Mouse (Mus musculus): ENCODE results near the gene Stag2.

The Stag2 gene

DNA sequence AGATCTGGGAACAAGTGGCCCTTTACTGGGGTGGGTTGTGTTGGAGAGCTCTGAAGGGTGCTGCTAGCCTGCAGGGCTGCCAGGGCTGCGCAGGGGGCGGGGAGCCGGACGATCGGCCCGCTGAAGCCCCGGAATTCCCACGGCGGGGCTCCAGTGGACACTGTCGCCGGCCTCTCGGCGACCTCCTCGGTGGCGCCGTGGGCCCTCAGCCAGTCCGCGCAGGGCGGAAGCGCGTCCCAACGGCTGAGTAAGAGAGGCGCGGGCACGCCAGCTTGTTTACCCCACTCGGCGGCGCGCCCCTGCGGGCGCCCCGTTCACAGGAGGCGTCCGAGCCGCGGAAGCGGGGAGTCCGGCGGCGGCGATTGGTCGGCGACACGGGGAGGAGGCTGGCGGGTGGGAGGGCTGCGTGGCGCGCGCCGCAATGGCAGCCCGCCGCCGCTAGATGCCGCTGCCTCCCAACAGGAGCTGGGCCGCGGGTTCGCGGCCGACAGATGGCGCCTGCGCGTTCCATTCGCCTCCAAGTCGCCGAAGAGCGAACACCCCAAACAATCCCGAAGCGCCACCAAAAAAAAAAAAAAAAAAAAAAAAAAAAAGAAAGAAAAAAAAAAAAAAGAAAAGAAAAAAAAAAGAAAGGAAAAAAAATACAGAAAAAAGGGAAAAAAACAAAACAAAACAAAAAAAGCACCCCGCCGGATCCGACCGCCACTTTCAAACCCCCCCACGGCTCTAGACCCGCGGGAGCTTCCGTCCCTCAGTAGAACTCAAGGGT is at the start of gene Stag2:
TSS of gene Stag2 (plus strand) at position 530 of the 769 bp plus-strand sequence.
- peak; percentile 76 for DNase-seq (ENCODE audit: low read depth, low spot score)

DNA sequence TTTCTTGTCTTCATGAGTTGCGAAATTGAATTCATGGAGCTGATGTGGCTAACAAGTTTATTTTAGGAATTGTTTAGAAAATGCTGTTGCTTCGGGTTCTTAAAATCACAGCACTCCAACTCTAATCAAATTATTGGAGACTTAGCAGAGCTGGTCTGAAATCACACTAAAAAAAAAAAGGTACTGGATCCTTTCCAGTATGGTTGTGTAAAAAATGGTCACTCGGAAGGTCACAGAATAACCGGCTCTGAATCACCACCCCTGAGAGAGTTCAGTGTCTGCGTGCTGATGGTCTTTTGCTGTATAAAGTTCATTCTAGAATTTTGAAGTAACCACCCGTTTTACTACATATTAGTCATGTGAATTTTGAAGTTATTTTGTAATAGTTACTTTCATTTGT is 42.0 kb upstream of the Stag2 start:
- DNase-seq (ENCODE audit: low read depth, low spot score), result no peak

DNA sequence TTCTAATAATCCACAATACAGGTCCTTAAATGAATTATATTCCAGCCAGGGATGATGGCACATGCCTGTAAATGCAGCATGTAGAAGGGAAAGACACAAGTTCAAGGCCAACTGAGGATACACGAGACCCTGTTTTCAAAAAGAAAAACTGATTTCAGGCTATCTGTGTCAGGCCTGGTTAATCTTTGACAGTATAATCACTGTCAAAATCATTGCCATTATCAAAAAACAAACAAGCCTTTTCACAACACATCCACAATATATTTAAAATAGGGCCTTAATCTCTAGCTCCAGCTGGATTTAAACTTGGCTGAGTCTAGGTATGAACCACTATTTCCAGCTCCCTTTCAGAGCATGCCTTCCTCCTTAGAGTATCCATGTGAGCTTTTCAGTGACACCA is 38.5 kb upstream of the Stag2 start:
- DNase-seq (ENCODE audit: low read depth, low spot score), result no peak

DNA sequence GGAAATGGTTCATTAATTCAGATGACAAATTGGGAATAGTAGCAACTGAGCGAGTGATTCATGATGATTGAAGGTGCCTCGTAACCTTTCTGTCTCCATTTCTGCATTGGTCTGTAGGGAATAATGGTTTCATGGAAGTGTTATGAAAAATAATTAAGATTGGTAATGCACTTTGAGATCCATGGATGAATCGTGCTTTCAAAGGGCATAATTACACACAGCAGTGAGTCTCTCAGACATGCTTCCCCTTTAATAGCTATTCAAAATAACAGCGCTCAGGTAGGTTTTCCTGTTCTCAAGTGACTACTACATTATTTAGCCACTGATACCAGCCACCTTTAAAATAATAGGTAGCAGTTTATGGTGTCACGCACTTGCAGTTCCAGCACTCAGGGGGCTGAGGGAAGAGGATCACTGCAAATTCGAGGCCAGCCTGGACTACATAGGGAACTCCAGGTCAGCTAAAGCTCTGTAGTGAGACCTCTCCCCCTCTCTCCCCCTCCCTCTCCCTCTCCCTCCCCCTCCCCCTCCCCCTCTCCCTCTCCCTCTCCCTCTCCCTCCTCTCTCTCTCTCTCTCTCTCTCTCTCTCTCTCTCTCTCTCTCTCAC is 29.6 kb upstream of the Stag2 start:
- DNase-seq (ENCODE audit: low read depth, low spot score), result no peak

DNA sequence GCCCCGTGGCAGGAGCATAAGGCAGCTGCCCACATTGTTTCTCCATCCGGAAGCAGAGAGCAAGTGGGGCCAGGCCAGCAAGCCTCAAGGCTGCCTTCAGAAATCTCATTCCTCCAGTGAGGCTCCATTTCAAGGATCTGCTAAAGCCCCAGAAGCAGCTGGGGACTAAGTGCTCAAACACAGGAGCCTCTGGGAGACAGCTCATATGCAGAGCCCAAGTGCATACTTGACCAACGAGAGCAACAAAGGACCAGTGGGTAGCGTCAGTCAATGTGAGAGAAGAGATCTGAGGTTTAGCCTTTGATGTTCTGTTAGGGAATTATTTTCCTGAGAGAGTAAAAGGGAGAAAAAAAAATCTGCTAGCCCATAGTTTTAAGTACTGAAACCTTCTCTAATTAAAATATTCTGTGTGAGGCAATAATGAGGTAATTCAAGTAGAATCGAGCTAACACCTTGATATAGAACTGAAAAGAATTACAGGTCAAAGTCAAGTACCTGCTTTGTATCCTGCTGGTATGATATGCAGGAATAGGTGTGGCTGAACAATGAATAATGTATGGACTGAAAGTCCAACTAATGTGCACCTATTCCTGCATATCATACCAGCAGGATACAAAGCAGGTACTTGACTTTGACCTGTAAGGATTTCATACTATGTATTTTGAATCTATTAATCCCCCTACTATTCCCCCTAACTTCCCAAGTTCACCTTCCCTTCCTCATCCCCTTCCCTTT is 24.0 kb upstream of the Stag2 start:
- DNase-seq (ENCODE audit: low read depth, low spot score), result no peak

DNA sequence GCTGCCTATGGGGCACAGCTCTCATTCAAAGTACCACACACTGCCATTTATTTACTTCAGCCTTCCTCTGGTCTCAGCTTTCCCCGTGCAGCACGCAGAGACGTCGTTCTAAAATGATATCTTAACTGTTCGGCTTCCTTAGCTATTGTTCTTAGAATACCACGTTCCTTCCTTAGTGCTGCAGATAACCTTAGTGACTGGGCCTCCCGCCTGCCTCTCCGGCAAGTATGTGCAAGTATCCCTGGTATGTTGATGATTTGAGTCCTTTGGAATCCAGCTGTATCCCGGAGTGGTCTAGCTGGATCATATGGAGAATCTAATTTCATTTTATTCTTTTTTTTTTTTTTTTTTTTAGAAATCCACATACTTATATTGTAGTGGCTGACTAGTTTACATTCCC is 9.2 kb upstream of the Stag2 start:
- no peak for DNase-seq (ENCODE audit: low read depth, low spot score)

DNA sequence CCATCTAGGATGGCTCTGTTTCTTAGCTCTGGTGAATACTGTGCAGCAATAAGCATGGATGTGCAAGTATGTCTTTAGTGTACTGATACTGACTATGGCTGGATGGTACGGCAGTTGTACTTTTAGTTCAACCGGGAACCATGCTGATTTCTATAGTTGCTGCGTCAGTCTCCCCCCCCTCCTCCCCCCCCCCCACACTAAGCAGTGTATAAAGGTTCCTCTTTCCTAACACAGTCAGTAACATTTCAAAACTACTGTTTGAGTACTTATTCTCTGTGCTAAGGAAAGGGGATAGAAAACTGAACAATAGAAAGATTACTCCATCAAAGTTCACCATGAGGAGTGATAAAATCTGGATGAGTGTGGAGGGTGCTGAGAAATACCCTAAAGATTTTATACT is 6.5 kb upstream of the Stag2 start:
- DNase-seq (ENCODE audit: low read depth, low spot score), result no peak

DNA sequence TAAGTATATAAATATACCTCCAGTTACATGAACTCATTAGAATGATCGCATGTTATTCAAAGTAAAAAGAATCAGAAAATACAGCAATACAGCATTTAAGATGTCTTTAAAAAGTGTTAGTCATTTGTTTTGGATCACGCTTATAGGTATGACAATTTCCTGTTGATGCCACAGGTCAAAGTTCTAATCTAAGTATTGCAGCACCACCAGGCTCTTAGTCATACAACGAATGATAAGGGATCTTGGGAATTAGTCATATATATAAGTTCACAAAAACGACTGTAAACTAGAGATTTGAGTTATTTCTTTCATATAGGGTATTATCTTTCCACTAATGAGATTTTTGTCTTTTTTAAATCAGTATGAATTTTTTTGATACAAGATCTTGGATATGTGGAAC is 5.1 kb upstream of the Stag2 start:
- no peak for DNase-seq (ENCODE audit: low read depth, low spot score)

DNA sequence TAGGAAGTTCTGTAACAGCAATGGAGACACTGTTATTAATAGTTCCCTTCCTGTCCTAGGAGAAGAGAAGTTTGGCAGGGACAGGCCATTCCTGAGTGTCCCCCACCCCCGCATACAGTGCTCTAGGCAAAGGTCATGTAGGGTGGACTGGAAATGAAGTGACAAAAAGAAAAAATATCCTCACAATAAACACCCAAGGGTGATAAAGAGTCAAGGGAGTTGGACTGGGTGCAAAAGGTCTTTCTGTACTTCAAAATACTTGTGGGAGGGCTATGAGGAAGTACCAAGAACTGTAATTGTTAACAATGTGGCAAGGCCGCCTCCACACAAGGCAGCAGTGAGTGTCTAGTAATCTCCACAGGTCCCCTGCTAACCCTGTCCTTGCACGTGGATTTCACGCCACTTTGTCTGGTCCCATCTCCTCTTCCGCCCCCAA is 1.1 kb upstream of the Stag2 start:
- no peak for DNase-seq (ENCODE audit: low read depth, low spot score)

DNA sequence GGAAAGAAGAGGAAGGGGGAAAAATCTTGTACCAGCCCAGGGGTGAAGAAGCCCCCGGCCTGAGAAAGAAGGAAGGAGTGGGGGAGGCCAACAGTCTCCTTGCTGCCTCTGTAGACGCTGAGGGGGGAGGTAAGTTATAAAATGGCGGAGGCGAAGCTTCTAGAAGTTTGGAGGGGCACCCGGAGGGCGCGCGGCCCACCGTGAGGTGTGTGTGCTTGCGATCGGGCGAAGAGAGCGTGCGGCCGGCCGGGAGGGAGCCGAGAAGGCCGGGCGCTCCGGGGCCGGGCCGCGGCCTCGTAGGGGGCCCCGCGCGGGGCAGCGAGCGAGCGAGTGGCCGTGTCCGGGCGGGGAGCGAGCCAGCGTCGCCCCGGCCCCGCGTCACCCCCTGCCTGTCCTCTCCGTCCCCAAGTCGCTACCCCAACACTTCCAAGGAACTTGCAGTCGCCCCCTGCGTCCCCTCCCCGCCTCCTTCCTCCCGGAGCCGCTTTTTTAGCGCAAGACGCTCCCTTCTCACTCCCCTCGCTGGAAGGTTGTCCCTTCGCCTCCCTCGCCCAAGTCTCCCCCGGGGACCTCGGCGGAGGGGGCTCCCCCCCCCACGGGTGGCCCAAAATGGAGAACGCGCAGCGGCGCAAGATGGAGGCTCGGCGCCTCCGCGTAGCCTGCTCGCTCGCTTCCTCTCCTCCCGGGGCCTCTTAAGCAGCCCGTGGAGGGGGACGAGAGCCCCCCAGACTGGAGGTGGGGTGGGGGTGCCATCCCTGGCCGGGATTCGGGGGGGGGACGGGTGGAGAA is 634 bp downstream of the Stag2 start:
- peak; percentile 36 for DNase-seq (ENCODE audit: low read depth, low spot score)

DNA sequence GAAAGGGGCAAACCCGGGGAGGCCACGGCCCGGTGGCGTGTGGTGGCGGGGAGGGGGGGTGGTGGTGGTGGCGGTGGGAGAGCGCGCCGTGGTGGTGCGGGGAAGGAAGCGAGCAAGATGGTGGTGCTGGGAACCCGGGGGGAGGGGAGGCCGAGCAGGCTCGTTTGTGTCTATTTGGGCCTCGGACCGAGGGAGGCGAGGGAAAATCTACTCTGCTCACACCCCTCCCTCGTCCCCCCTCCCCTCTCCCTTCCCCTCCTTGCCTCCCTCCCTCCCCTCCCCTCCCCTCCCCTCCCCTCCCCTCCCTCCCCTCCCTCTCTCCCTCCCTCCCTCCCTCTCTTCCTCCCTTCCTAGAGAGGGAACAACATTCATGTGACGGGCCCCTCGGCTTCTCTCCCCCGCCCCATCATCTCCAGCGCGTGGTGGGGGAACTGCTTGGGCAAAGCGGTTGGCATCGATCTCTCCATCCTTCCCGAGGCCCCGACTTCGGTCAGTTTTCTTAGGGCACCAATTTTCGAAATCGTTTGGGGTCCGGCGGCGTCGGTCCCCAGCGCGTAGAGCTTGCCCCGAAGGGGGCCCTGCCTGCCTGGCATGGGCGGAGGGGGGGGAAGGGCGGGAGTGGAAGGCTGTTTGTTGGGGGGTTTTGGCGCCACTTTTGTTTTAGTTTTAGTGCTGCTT is 1.4 kb downstream of the Stag2 start:
- peak; percentile 35 for DNase-seq (ENCODE audit: low read depth, low spot score)

DNA sequence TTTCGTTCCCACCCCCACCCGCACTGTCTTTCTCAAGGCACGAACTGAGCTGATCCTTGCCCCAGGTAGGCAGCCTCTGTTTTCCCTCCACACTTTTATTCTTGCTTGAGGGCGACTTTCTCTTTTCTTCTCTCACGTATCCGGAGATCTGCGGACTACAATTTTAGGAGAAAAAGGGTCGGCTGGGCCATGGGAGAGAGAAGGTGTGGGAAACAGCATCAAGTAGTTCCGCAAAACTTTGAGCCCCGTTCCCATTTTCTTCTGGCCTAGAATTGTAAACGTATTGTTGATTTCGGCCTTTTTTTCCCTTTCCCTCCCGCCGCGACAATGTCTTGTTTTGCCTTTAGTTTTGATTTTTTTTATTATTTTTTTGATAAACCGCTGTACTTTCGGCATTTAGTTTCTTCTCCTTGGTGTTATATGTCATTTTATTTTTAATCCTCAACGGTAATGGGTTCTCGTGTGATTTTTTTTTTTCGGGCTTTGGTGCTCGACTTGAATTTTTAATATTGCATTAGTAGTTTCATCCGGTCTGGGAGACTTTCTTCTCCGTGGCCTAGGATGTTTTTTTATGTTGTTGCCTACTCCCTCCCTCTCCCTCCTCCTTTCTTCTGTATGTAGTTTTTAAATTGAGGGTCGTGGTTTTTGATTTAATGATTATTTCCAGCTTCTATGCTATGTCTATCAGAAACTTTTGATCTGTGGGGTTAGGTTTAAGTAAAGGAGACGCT is 2.1 kb downstream of the Stag2 start:
- DNase-seq (ENCODE audit: low read depth, low spot score), result peak; percentile 24

DNA sequence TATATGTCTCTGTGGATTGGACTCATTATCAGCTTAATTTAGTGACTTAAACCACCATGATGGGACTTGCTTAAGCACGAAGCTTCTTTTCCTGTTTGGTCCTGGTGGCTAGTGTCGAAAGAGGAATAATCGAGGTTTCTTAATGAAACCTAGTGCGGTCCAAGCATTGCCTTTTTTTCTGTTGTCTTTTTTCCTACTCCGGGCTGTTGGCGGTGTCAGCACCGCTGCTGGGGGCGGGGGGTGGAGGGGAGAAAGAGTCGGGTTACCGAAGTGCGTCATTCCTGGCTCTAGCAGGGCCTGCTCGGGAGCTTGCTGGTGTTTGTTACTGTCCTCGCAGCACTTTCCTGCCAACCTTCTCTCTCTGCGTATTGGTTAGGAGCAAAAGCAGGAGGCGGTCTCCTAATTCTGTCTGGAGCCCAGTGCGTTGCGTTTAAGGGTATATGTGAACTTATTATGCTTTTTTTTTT is 2.8 kb downstream of the Stag2 start:
- peak; percentile 51 for DNase-seq (ENCODE audit: low read depth, low spot score)

DNA sequence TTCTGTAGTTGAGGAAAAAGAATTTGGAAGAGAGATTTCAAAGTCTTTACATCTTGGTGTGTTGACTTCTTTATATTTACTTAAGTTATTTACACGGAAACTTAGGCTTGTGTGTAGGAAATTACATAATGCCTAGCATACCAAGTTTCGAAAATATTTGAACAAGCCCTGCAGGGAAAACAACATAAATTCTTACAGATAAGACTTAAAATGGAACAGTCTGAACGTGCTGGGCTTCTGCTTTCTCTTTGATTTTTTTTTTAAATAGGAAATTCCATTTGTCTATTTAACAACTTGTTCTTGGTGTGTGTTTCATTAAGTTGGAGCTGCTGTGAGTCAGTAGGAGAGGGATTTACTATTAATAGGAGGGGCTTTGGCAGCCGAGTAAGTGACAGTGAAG is 3.9 kb downstream of the Stag2 start:
- DNase-seq (ENCODE audit: low read depth, low spot score), result peak; percentile 1

DNA sequence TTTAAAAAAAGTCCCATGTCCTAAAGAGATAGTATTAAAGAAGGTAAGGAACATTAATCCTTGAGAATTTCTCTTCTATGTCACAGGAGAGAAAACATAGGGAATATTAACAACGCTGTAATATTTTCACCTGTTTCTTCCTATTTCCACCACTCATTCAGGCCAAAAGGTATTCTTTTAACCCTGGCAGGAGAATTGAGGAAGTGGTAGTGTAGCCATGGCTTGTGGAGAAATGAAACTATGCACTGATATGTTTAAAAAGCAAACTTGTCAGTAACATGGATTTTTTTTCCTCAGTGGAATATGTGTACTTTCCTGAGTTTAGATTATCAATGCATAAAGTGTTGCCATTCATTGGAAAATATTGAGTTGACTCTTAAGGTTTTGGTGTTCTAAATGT is 16.3 kb downstream of the Stag2 start:
- no peak for DNase-seq (ENCODE audit: low read depth, low spot score)

DNA sequence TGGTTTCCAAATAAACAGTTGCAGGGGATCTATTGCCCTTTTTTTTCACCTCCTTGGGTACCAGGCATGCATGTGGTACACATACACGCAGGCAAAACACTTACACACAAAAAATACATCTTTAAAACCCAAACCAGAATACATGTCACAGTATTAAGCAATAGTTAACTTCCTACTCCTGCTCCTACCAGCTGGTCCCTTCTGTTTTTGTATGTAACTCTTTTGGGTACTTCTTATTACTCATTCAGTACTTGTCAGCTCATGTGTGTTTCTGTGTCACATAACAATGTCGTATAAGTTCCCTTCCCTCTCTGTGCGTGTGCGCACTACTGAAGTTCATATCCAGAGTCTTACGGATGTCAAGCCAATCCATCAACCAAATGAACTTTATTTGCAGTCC is 21.7 kb downstream of the Stag2 start:
- no peak for DNase-seq (ENCODE audit: low read depth, low spot score)

DNA sequence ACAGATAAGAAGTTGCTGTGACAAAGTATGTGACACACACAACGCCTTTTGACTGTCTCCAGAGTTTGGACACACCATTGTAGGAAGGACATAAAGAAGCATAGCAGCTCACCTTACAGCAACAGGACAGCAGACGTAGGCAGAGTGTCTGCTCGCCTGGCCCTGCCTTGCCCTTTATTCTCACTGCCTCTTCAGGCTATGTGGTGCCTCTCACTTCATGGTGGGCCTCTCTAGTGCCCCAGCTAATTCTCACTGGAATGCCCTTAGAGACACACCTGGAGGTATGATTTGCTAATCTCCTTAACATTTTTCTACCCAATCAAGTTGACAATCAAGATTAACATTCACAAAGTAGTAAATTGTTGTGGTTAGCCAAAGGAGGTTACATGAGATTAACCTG is 38.5 kb downstream of the Stag2 start:
- no peak for DNase-seq (ENCODE audit: low read depth, low spot score)

DNA sequence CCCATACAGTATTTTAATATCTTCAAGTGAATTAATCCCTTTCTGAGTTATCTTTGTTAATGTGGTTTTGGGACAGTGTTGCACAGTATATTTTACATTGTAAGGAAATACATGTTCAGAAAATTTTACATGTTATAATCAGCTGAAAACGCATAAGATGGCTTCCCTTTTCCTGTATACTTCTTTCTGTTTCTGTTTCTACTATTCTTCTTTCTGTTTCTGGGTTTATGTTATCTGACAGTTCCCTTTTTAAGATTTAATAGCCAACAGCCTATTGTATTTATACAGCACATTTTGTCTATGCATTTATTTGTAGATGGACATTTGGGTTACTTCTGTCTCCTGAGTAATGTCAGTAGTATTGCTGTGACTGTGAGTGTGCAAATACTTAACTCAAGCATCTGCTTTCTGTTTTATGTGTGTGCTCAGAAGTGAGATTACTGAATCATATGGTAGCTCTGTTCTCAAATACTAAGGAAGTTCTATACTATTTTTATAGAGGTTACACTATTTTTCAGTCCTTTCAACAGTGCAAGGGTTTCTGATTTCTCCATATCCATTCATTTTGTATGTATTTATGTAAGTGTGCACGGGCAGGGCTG is 39.8 kb downstream of the Stag2 start:
- DNase-seq (ENCODE audit: low read depth, low spot score), result no peak

DNA sequence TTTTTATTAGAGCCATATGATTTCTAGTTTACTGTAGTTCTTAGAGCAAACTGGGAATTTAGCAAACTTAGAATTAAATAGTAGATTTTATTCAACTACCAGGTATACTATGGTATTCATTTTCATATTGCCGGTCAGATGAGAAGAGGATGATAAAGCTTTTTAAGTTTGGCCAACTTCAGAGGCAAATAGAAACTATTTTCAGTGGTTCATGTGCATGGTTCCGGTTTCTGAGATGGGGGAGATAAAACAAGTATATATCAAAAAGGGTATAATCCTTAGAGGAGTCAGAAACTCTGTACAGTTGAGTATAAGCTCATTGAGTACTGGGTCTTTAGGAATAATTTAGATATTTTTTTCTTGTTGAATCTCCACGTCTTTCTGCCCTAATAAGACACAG is 45.5 kb downstream of the Stag2 start:
- no peak for DNase-seq (ENCODE audit: low read depth, low spot score)

DNA sequence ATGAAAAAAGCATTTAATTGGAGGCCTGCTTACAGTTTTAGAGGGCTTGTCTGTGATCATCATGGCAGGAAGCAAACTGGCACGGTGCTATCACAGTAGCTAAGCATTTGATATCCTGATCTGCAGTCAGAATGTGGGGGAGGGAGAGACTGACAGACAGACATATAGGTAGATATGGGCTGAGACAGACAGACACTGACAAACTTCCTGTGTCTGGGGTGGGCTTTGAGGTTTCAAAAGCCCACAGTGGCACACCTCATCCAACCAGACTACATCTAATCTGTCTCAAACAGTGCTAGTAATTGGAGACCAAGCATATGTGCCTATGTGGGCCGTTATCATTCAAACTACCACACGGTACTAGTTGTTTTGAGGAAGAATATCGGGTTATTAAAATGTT is 53.4 kb downstream of the Stag2 start:
- DNase-seq (ENCODE audit: low read depth, low spot score), result no peak

Data from c-Kit-negative CD71-positive TER-119-positive erythroid progenitor cells, embryonic 14.5 days (primary cell).